Mouse (Mus musculus) cerebellum, adult (tissue): Measurements from ENCODE around the gene Edn3.

ENCODE experiments used
- ATAC-seq: cut with Nextera tagmentation; 2 replicates; pipeline ENCODE4 v1.9.2; 2017; ENCODE audit warnings: mild to moderate bottlenecking, moderate library complexity, mixed read lengths; ENCODE audit not compliant: insufficient number of reproducible peaks, low FRiP score, low TSS enrichment

The Edn3 gene

GRCm38 (mm10) chr2:174793181-174793580 is 32.8 kb downstream of the Edn3 start:
- no peak for ATAC-seq

DNA sequence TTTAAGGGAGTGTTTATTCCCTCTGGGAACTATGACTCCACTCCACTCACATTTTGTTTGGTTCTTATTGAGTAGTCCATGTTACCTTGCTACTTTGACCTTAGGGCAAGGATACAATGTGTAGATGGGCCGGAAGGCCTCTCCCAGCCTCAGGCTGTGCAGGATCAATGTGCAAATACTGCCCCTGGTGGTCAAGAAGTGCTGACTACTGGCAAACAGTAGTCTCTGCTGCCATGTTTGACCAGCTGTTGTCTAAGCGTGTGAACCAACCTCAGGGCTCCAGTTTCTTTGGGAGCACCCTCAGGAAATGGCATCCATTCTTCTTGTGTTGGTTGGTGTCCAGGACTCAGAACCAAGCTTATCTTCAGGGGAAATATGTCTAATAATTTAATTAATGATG is 36.6 kb downstream of the Edn3 start:
- no peak for ATAC-seq

DNA sequence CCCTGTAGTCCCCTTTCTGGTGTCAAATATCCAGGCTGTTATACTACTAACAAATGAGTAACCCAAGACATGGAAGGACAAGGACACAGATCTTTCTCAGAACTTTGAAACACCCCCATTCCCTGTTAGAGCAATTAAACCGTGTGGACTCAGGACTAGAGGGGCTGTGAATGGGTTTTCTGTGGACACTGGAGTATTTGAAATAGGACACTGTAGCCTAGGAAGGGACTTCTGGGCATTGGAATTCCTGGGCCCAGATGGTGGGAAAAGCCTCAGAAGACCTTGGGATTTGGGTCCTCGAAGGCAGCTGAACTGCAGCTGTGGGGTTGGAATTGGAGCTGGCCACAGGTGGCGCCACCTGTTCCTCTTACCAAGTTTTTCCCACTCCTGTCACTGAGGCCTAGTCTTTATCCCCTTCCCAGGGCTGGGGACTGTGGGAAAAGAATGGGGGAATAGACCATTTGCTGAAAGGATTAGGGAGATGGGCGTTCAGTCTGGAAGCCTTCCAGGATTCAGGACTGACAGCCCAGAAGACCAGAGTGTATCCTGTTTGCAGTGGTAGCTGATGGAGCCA is 37.2 kb downstream of the Edn3 start:
- ATAC-seq = no peak

GRCm38 (mm10) chr2:174802453-174802852 is 42.0 kb downstream of the Edn3 start:
- ATAC-seq = no peak

DNA sequence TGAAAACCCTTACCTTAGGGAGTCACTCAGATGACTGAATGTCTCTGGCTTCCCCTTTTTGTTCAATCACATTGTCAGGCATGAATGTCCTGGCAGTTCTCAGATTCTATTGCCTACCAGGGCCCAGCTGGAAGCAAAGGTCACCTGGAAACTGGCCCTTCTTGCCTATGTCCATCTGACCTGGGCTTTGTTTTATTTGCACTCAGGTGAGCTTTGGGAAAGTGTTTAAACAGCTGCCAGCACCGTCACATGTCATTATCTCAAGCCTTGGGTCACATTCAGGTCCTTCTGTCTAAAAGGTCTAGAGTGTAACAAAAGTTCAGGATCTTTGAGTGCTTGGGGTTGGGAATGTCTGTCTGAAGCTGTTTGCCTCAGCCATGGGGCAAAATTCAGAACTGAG is 43.2 kb downstream of the Edn3 start:
- no peak for ATAC-seq

DNA sequence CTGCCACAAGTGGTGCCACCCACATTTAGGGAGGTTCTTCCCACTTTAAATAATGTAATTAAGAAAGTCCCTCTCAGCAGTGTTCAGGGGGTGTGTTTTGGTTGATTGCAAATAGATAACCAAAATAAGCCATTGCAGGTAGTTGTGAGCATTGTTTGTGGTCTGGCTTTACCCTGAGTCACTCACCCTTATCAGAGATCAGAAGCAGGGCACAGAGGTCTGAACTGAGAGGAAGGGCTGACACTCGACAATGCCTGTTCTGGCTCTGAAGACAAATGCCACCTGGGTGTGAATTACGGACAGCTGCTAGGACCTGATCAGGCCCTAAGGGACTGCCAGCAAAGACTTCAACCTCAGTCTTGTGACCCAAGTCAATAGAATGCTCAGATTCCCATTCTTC is 47.5 kb downstream of the Edn3 start:
- ATAC-seq = no peak

DNA sequence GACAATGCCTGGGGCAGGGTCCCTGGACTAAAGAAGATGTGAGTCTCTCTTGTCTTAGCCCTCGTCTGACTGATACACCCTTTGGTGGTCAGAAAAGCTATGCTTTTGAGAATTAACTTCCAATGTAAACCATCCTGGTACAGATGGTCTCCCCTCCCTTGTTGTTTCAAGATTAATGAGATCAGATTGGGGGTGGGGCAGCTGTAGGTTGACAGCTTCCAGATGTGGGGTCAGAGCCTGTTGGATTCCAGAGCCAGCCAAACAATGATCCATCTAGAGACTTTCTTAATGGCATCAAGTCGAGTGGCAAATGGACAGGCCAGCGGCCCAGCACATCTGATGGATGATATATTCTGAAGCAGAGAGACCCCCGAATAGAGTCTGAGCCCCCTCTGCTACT is 48.9 kb downstream of the Edn3 start:
- ATAC-seq = no peak

DNA sequence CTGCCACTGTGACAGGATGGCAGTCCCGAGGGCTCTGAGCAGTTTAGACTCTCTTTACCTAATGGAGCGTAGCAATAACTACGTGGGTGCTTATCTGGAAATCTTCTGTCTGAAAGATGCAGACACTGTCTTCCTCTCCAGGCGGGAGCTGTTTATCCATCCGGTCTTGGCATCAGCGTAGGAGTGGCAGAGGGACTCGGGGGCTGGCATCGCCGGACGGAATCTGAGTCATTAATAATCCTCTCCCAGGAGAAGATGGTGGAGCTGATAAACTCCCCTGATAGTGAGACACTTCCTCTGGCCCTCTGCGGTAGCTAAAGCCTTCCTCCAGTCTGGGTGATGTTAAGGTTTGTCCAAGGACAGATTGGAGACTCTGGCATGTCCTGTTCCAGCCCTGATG is 52.9 kb downstream of the Edn3 start:
- no peak for ATAC-seq

GRCm38 (mm10) chr2:174816163-174816562 is 55.7 kb downstream of the Edn3 start:
- ATAC-seq = no peak

DNA sequence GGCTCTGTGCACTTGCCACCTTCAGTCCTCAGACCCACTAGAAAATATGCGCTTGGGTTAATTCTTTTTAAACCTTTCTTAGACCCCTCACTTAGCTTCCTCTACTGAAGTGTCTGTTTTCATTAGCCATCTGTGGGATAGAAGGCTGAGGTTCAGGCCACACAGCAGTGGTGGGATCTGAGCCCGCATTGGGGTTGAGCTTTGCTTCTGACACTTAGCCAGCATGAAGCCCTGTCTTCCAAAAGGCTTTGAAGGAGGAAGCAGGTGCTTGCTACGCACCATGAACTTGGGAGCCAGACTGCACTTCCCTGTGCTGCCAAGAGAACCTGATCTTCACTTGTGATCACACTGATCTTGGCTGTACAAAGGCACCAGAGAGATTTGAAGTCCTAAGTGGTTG is 59.9 kb downstream of the Edn3 start:
- no peak for ATAC-seq

GRCm38 (mm10) chr2:174827829-174828228 is 67.4 kb downstream of the Edn3 start:
- no peak for ATAC-seq

- no peak for ATAC-seq
Measured at GRCm38 (mm10) chr2:174833608-174834007, 73.2 kb downstream of the Edn3 start.
